Mouse (Mus musculus) midbrain, postnatal 0 days (tissue): ENCODE data around the gene Galnt18. TPM values are rescaled to one million over a fixed set of nuclear protein-coding genes. Genes with fewer than 3 reads are reported as not detected.
A peak's percentile ranks its signal among the peaks of the same experiment; 100 is the strongest.

ENCODE experiments used
- ATAC-seq: fragments of 200-750 bp; cut with Nextera tagmentation; 2 replicates; pipeline ENCODE4 v1.8.0; 2017; ENCODE audit warnings: moderate number of reproducible peaks, mild to moderate bottlenecking, moderate TSS enrichment, moderate library complexity; ENCODE audit not compliant: low FRiP score
- DNase-seq: peaks from one replicate; pipeline ENCODE4 v3.0.0-alpha.2; 2015; ENCODE audit warnings: low spot score
- H3K27ac ChIP-seq: fragments of 300-500 bp; sonication (generic); 2 replicates; pipeline ENCODE4 v1.5.1; 2014; ENCODE audit warnings: low read depth, mild to moderate bottlenecking, low read length, mixed read lengths
- H3K27me3 ChIP-seq: fragments of 300-500 bp; sonication (generic); 2 replicates; pipeline ENCODE4 v1.6.1; 2014; ENCODE audit warnings: low read length, control low read depth, mixed read lengths; ENCODE audit not compliant: insufficient read depth
- H3K36me3 ChIP-seq: fragments of 300-500 bp; sonication (generic); 2 replicates; pipeline ENCODE4 v1.6.1; 2014; ENCODE audit warnings: low read length, control low read depth, mixed read lengths; ENCODE audit not compliant: insufficient read depth
- H3K4me1 ChIP-seq: fragments of 300-500 bp; sonication (generic); 2 replicates; pipeline ENCODE4 v1.6.1; 2014; ENCODE audit warnings: mild to moderate bottlenecking, control low read depth, antibody characterized with exemption, low read length, mixed read lengths; ENCODE audit not compliant: insufficient read depth
- H3K4me2 ChIP-seq: fragments of 300-500 bp; sonication (generic); 2 replicates; pipeline ENCODE4 v1.6.1; 2014; ENCODE audit warnings: low read depth, mild to moderate bottlenecking, low read length, mixed read lengths; ENCODE audit not compliant: poor library complexity, severe bottlenecking
- H3K4me3 ChIP-seq: fragments of 300-500 bp; sonication (generic); 2 replicates; pipeline ENCODE4 v1.5.1; 2014; ENCODE audit warnings: low read depth, mild to moderate bottlenecking, low read length, moderate library complexity
- H3K9ac ChIP-seq: fragments of 300-500 bp; sonication (generic); replicated peaks from 2 replicates; pipeline ENCODE4 v1.6.1; 2014; ENCODE audit warnings: mild to moderate bottlenecking, low read length, moderate library complexity, mixed read lengths; ENCODE audit not compliant: poor library complexity, severe bottlenecking
- H3K9me3 ChIP-seq: fragments of 300-500 bp; sonication (generic); 2 replicates; pipeline ENCODE4 v1.6.1; 2016; ENCODE audit warnings: low read length, control low read depth
- CTCF ChIP-seq: IDR thresholded peaks from 2 replicates; pipeline ENCODE4 v1.5.1; 2016; ENCODE audit warnings: antibody characterized with exemption, mild to moderate bottlenecking
- WGBS: fragments of 180-500 bp; shearing (Covaris S2); extraction: QIAGEN DNeasy Blood & Tissue Kit; methylation state at CpG from one replicate; pipeline ENCODE4 v1.1.7; 2014; 5-methylcytosine and 5-hydroxymethylcytosine counted together
- polyA plus RNA-seq: library from polyadenylated mRNA; unstranded; fragments of >200 nt; fragmentation: Nextera tagmentation; extraction: Ambion mirVana; gene quantifications from 2 replicates; pipeline ENCODE4 v1.2.1, GENCODE M21; 2015
- total RNA-seq: library from RNA; depleted of rRNA; stranded (reverse); fragments of >200 nt; gene quantifications from 2 replicates; pipeline ENCODE4 v1.2.3, GENCODE M21; 2014

The Galnt18 gene
- total and polyA plus RNA-seq, 2 experiments from 2014 or later, result 18.9 to 25.0 TPM

DNA sequence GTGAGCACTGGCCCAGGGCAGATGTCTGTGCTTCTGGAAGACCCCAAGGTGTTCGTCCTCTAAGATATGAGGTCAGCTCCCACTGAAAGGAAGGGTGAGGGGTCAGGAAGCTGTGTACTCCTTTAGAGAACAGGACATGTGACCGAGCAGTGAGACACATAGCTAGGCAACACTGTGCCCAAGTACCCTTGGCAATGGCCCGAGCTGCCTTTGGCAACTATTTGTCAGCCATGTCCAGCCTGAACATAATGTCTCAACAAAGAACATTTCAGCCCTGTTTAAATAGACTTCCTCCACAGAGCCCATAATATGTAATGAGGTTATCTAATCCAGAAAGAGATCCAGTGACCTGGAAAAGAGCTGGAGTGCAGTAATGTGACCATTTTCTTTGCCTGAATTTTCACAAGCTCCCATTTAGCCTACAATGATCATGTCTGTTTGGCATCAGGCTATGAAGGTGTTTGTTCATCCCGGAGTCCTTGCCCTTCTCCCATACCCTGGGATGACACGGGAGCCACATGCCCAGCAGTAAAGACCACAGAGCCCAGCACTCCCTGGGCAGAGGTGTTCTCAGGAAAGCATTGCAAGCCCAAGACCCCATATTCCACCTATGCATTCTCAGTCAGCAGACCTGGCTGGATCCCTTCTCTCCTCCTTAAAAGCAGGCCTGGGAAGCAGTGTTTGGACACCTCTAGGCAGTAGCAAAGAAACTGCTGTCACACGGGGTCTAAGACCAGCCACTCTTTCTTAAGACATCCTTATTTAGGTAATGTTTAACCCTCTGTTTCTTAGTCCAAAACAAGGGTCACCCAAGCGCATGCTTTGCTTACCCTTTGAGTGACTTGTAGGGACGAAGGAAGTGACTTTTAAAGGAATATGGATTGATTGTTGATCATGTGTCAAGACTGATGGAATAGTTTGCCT, 49.2 kb downstream of the Galnt18 start:
- no peaks in the 10 kb centered on the region for H3K4me1 ChIP-seq
- no peak overlapping the region for H3K4me3 ChIP-seq
- no peak for TF ChIP-seq CTCF
- no peaks in the 10 kb centered on the region for H3K9me3 ChIP-seq
- H3K4me2 ChIP-seq, result no peak overlapping the region
- no peaks in the 10 kb centered on the region for H3K36me3 ChIP-seq
- WGBS, result 89% methylated on average over 8 of the region's 8 CpGs
- DNase-seq, result peak; percentile 15
- H3K9ac ChIP-seq, result no peak overlapping the region
- no peak overlapping the region for H3K27ac ChIP-seq
- H3K27me3 ChIP-seq, result no peaks in the 10 kb centered on the region
- no peak for ATAC-seq

DNA sequence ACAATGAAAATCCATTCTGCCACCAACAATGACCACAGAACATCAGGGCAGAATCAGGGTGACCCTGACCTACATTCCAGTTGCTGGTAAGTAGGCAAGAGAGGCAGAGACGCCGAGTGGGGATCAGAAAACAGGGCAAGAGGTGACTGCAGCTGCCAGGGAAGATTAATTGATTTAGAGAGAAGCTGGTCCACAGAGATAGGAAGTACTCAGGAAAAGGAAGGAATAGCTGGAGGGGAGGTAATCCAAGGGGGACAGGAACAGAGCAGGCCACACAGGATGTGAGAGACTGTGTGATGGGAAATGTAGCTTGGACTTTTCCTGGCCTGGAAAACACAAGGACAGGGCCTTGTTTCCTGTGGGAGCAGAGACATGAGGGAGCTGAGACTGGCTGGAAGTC, 52.8 kb downstream of the Galnt18 start:
- H3K4me2 ChIP-seq, result no peak overlapping the region
- no peak overlapping the region for H3K9ac ChIP-seq
- no peaks in the 10 kb centered on the region for H3K4me1 ChIP-seq
- ATAC-seq, result no peak
- no peak overlapping the region for H3K4me3 ChIP-seq
- no peaks in the 10 kb centered on the region for H3K27me3 ChIP-seq
- no peak for DNase-seq
- H3K27ac ChIP-seq, result no peak overlapping the region
- H3K9me3 ChIP-seq, result no peaks in the 10 kb centered on the region
- TF ChIP-seq CTCF, result no peak
- 52% methylated on average over 2 of the region's 2 CpGs for WGBS
- no peaks in the 10 kb centered on the region for H3K36me3 ChIP-seq

DNA sequence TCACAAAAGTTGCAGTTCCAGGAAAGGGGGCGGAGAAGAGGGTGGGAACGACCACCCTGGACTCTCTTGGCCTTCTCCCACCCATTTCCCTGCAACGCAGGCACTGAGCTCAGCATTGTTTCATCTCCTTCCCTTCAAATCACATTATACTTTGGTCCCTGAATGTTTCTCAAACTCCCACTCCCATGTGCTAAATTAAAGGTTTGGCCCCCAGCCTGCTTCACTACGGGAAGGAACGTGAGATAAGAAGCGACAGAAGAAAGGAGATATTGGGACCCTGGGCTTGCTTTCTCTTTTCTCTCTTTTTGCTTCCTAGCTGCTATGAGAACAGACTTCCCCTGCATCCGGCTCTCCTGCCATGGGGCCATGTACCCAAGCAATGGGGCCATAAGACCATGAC, 55.0 kb downstream of the Galnt18 start:
- no peak for TF ChIP-seq CTCF
- 81% methylated on average over 7 of the region's 7 CpGs for WGBS
- Histone ChIP-seq H3K4me2 (no peak overlapping the region), H3K9me3 (no peaks in the 10 kb centered on the region), H3K4me3 (no peak overlapping the region), H3K27me3 (no peaks in the 10 kb centered on the region), H3K4me1 (0 out of 2 replicates have a peak, but pooled peaks cover 2% of the 10 kb centered on the region), H3K27ac (no peak overlapping the region), H3K9ac (no peak overlapping the region), H3K36me3 (no peaks in the 10 kb centered on the region)
- ATAC-seq, result no peak
- DNase-seq, result no peak

DNA sequence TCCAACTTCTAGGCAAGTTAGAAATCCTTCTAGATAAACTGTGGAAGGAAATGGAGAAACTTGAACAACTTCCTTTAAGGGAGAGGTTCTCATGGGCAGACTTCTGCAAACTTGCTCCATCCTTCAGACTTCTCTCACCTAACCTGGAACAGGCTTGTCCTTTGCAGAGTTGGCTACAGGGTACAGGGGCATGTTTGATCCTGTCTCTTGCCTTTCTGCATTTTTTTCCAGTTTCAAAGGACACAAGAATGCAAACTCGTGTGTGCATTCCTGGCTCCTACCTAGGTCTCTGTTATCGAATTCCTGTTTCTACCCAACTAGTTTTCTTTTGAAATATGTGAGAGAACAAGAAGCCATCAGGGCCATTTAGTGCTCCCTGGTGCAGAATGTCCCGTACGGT, 55.8 kb downstream of the Galnt18 start:
- no peak overlapping the region for H3K4me3 ChIP-seq
- no peak overlapping the region for H3K27ac ChIP-seq
- WGBS, result 89% methylated on average over 4 of the region's 4 CpGs
- H3K4me2 ChIP-seq, result no peak overlapping the region
- no peak overlapping the region for H3K9ac ChIP-seq
- no peaks in the 10 kb centered on the region for H3K9me3 ChIP-seq
- DNase-seq (no peak), ATAC-seq (no peak)
- no peak for TF ChIP-seq CTCF
- no peaks in the 10 kb centered on the region for H3K27me3 ChIP-seq
- no peaks in the 10 kb centered on the region for H3K36me3 ChIP-seq
- 0 out of 2 replicates have a peak, but pooled peaks cover 3% of the 10 kb centered on the region for H3K4me1 ChIP-seq

DNA sequence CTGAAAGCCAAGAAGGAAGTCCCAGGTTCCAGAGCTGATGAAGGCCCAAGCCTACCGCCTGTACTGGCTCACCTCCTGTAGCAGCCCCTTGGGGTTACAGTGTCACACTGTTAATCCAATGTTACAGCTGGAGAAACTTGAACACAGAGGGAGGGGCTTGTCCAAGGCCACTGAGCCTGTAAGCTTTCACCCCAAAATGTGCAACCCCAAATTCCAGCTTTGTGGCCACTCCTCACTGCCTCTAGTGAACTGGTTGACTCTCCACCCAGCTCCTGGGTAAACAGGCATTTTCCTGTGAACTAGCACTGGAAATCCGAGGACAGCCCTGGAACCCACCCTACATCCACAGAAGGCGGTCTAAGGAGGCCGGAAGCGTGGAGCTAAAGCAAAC, 58.5 kb downstream of the Galnt18 start:
- ATAC-seq, result no peak
- 79% methylated on average over 5 of the region's 5 CpGs for WGBS

More for the DNA sequence above, 58.5 kb downstream of the Galnt18 start:
- no peak for DNase-seq
- H3K27me3 ChIP-seq, result no peaks in the 10 kb centered on the region
- 0 out of 2 replicates have a peak, but pooled peaks cover 3% of the 10 kb centered on the region for H3K4me1 ChIP-seq
- H3K9me3 ChIP-seq, result no peaks in the 10 kb centered on the region
- no peak overlapping the region for H3K9ac ChIP-seq
- H3K27ac ChIP-seq, result 0 out of 2 replicates have a peak overlapping the region, but pooled peaks have one; percentile 55
- H3K4me2 ChIP-seq, result no peak overlapping the region
- no peaks in the 10 kb centered on the region for H3K36me3 ChIP-seq
- TF ChIP-seq CTCF, result no peak
- no peak overlapping the region for H3K4me3 ChIP-seq
